Mouse (Mus musculus) heart, adult 18-20 months (tissue): ENCODE measurements at regions not wholly inside any gene's neighbourhood (a gene's known extent, or its start where the extent isn't known, plus 50 kb on each side); places are given as distances from the start of the nearest gene placed in this dataset.
"Not testable (repeated sequence)": the region's sequence is repeated elsewhere in the genome, so short reads cannot be mapped to it uniquely, and the experiment has no call there.

Experiments used
- DNase-seq, 2 experiments: peaks; one replicate each; pipeline ENCODE4 v3.0.0; 2021 to 2022; ENCODE audit warnings: mixed read lengths in 1 of 2

- DNase-seq, result no peak
These were observed 90.0 kb upstream of the Zcchc2 start for GRCm38 (mm10) chr1:105900158-105900557.

GRCm38 (mm10) chr1:105900920-105901319 is 89.3 kb upstream of the Zcchc2 start:
- no peak for DNase-seq

- DNase-seq, result no peak
These were observed 86.7 kb upstream of the Zcchc2 start for GRCm38 (mm10) chr1:105903286-105904115.

GRCm38 (mm10) chr1:105904737-105905136 is 85.5 kb upstream of the Zcchc2 start:
- DNase-seq, result no peak

- peak in 1 of 2 experiments; percentile 69 for DNase-seq
These were observed 84.3 kb upstream of the Zcchc2 start for GRCm38 (mm10) chr1:105905785-105906426.

GRCm38 (mm10) chr1:105906427-105906798 is 83.8 kb upstream of the Zcchc2 start:
- peak; percentile 82 to 87 for DNase-seq

GRCm38 (mm10) chr1:105908029-105908876 is 82.0 kb upstream of the Zcchc2 start:
- peak; percentile 35 to 54 for DNase-seq

- no peak for DNase-seq
These were observed 81.1 kb upstream of the Zcchc2 start for GRCm38 (mm10) chr1:105909121-105909520.

- no peak for DNase-seq
These were observed 78.5 kb upstream of the Zcchc2 start for GRCm38 (mm10) chr1:105911714-105912113.

GRCm38 (mm10) chr1:105921842-105922241 is 68.4 kb upstream of the Zcchc2 start:
- no peak for DNase-seq

GRCm38 (mm10) chr1:105922586-105922985 is 67.6 kb upstream of the Zcchc2 start:
- DNase-seq, result no peak

- DNase-seq, result no peak
These were observed 67.2 kb upstream of the Zcchc2 start for GRCm38 (mm10) chr1:105923001-105923400.

GRCm38 (mm10) chr1:105925617-105926370 is 64.4 kb upstream of the Zcchc2 start:
- DNase-seq, result peak; percentile 23 to 45

GRCm38 (mm10) chr1:105926871-105927270 is 63.3 kb upstream of the Zcchc2 start:
- DNase-seq, result no peak

- no peak for DNase-seq
These were observed 59.4 kb upstream of the Zcchc2 start for GRCm38 (mm10) chr1:105930841-105931240.

- not testable (repeated sequence) for DNase-seq
These were observed 56.0 kb upstream of the Zcchc2 start for GRCm38 (mm10) chr1:105934171-105934570.
